Mouse (Mus musculus): ENCODE measurements around the gene Gm7138. TPM values are rescaled to one million over a fixed set of nuclear protein-coding genes. Genes with fewer than 3 reads are reported as not detected.
"Not testable (repeated sequence)": the region's sequence is repeated elsewhere in the genome, so short reads cannot be mapped to it uniquely, and the experiment has no call there.

Gene Gm7138
- total RNA-seq, 2 experiments from 2014 or later: not detected

DNA sequence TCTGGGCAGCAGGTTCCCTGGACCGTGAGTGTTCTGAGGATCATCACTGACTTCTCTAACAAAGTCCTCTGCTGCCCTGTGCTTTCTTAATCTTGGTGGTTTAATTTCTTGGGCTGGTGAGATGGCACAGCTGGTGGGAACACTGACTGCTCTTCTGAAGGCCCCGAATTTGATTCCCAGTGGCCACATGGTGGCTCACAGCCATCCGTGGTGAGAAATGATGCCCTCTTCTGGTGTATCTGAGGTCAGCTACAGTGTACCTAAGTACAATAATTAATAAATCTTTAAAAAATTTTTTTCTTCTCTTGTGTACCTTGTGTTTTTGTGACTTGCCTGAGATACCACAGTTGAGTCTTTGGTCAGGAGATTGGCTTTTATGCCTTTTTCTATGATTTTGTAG, 24.4 kb downstream of the Gm7138 start:
- intact Hi-C loops (cut with DNase I); DNase-seq (ENCODE audit: low spot score in 2 of 2): not testable (repeated sequence)

DNA sequence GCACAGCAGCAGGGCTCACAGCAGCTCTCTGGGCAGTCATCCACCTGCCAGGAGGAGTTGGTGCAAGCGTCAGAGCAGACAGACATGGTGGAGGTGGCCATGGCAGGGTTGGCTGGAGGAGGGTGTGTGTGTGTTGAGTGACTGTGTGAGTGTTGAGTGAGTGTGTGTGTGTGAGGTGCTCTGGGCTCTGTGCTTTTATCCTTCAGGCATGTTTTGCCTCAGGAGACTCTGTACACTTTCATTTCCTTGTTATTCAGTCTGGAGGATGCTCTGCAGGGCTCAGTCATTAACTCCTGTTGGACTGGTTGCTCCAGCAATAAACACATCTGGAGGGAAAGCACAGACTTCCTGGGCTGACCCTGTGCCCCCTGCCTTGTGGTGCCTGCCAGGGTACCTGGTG, 25.5 kb downstream of the Gm7138 start, which contains the start of gene Gm9736:
Gene Gm9736, minus strand, starts transcription at position 101 of the 400 bp plus-strand sequence.
- intact Hi-C loops (cut with DNase I); DNase-seq (ENCODE audit: low spot score in 2 of 2): not testable (repeated sequence)

DNA sequence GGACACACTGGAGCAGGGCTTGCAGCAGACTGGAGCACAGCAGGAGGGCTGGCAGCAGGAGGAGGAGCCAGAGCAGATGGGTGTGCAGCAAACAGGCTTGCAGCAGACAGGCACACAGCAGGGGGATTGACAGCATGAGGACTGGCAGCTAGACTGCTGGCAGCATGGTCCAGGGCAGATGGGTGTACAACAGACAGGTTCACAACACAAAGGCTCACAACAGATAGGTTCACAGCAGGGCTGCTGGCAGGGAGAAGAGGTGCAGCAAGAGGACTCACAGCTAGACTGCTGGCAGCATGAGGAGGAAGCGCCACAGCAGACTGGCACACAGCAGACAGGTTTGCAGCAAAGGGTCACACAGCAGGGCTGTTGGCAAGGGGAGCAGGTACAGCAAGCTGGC, 26.1 kb downstream of the Gm7138 start:
- intact Hi-C loops (cut with DNase I); DNase-seq (ENCODE audit: low spot score in 2 of 2): not testable (repeated sequence)

DNA sequence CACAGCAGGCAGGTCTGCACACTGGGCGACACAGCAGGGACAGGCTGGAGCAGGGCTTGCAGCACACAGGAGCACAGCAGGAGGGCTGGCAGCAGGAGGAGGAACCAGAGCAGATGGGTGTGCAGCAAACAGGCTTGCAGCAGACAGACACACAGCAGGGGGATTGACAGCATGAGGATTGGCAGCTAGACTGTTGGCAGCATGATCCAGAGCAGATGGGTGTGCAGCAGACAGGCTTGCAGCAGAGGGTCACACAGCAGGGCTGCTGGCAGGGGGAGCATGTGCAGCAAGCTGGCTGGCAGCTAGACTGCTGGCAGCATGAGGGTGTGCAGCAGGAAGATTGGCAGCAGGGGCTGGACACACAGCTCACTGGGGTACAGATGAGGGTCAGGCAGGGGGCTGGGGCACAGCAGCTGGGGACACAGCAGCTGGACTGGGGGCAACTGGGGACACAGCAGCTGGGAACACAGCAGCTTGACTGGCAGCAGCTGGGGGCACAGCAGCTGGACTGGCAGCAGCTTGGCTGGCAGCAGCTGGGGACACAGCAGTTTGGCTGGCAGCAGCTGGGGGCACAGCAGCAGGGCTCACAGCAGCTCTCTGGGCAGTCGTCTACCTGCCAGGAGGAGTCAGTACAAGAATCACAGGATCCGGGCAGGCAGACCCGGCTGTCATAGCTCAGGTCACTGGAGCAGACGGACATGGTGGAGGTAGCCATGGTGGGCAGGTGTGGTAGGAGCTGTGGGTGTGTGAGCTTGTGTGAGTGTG, 34.6 kb downstream of the Gm7138 start, which contains the start of gene Gm18596:
Gene Gm18596, minus strand, starts transcription at position 715 of the 765 bp plus-strand sequence.
- DNase-seq (ENCODE audit: low spot score in 2 of 2); intact Hi-C loops (cut with DNase I): not testable (repeated sequence)

DNA sequence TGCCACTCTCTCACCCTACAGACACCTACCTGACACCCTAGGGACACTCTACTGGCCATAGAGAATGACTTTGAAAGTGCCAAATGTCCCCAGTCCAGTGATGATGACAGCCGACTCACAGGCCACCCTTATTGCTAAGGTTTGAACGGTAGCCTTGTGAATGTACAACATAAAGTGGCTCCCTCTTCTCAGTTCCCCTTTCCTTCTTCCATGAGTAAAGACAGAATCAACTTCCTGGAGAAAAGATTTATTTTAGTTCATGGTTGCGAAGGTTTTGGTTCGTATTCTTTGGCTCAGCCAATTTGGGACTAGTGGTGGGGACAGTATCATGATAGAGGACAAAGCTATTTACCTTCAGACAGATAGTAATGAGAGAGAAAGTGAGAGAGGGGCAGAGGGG, 37.8 kb downstream of the Gm7138 start:
- intact Hi-C loops (cut with DNase I): no loop called here
- no peak for DNase-seq (ENCODE audit: low spot score in 2 of 2)

DNA sequence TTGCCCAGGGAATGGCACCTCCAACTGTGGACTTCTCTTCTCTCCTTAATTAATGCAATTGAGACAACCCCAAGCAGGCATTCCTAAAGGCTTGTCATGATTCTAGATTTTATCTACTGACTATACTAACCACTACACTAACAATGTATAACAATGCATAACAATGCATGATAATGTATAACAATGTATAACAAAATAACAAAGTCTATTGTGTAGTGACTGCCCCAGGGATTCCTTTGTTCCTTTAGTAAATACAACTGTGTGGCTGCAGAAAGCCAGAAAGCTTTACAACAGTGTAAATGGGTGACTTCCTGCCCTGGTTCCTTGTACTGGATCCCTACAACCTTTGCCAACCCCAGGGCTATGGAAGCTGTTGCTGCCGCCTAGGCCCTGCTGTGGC, 40.8 kb downstream of the Gm7138 start:
- intact Hi-C loops (cut with DNase I): no loop called here

DNA sequence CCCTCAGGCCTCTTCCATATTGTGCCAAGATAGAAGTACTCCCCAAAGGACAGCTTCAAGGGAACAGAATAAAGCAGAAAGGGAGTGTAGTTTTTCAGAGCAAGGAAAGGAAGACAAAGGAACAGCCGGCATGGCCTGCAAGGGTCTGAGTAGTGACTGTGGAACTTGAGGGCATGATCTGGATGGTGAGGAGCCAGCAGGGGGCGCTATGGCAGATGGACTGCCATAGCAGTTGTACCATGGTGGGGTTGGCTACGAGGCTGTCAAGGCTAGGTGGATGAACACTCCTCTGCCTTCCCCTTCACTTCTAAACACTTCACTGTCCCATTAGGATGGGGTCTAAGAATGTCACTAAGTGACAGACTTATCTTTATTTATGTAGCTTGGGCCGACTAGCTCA, 47.5 kb downstream of the Gm7138 start:
- no peak for DNase-seq (ENCODE audit: low spot score in 2 of 2)
- intact Hi-C loops (cut with DNase I): no loop called here

More for the DNA sequence above, 40.8 kb downstream of the Gm7138 start:
- DNase-seq (ENCODE audit: low spot score in 2 of 2): no peak

DNA sequence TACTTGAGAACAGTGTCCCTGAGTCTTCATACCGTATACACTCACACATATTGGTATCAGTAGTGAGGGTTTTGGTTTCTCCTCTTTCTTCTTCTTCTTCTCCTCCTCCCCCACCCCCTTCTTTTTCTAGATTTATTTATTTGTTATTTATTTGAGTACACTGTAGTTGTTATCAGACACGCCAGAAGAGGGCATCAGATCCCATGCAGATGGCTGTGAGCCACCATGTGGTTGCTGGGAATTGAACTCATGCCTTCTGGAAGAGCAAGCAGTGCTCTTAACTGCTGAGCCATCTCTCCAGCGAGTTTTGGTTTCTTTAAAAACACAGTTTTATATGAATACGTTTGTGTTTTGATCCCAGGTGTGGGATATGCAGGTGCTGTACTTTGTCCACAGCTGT, 48.5 kb downstream of the Gm7138 start:
- DNase-seq (ENCODE audit: low spot score in 2 of 2): no peak
- intact Hi-C loops (cut with DNase I): no loop called here

Other genes with a start within 250 kb of the Gm7138 start
- 1 to 10 TPM; 2.9 to 3.4 TPM for gene Itgb2, start 246.7 kb downstream of the Gm7138 start, total RNA-seq (2021)
- 10 to 100 TPM; 71.2 to 88.3 TPM for gene Pttg1ip, start 195.2 kb downstream of the Gm7138 start, total RNA-seq (2021)
- gene Sumo3, start 170.8 kb downstream of the Gm7138 start, total RNA-seq (2021): 100 to 1,000 TPM; 140 to 168 TPM
- 10 to 100 TPM in 1 of 2 experiments, 1 to 10 TPM in 1; 9.8 to 18.2 TPM for gene Gm49325, start 170.7 kb downstream of the Gm7138 start, total RNA-seq (2021)
- gene Ube2g2, start 154.7 kb downstream of the Gm7138 start, total RNA-seq (2021): 10 to 100 TPM; 46.2 to 46.4 TPM
- under 1 TPM in 1 of 2 experiments, not detected in 1; 0.25 TPM for gene Tspear, start 90.4 kb downstream of the Gm7138 start, total RNA-seq (2021)
- gene Gm19402, start 86.2 kb downstream of the Gm7138 start, total RNA-seq (2021): not detected
- gene Gm9508, start 79.7 kb downstream of the Gm7138 start, total RNA-seq (2021): not detected
- not detected for gene Gm10272, start 70.3 kb downstream of the Gm7138 start, total RNA-seq (2021)
- gene Gm10024, start 65.5 kb downstream of the Gm7138 start, total RNA-seq (2021): not detected
- gene Gm10142, start 61.1 kb downstream of the Gm7138 start, total RNA-seq (2021): not detected
- not detected for gene Krtap12-1, start 56.3 kb downstream of the Gm7138 start, total RNA-seq (2021)
- gene Gm10100, start 50.5 kb downstream of the Gm7138 start, total RNA-seq (2021): not detected
- gene Gm18596, start 34.3 kb downstream of the Gm7138 start, total RNA-seq (2021): not detected
- not detected for gene Gm9736, start 25.6 kb downstream of the Gm7138 start, total RNA-seq (2021)
- not detected for gene Gm3233, start 17.3 kb downstream of the Gm7138 start, total RNA-seq (2021)
- not detected for gene Gm3238, start 5.6 kb downstream of the Gm7138 start, total RNA-seq (2021)
- gene Gm3250, start 5.6 kb upstream of the Gm7138 start, total RNA-seq (2021): not detected
- not detected for gene Gm7137, start 11.3 kb upstream of the Gm7138 start, total RNA-seq (2021)
- not detected for gene Gm9639, start 18.1 kb upstream of the Gm7138 start, total RNA-seq (2021)
- not detected for gene Gm19668, start 22.2 kb upstream of the Gm7138 start, total RNA-seq (2021)
- not detected for gene Gm9507, start 34.9 kb upstream of the Gm7138 start, total RNA-seq (2021)
- not detected for gene Gm2696, start 37.7 kb upstream of the Gm7138 start, total RNA-seq (2021)
- gene Krtap10-4, start 50.2 kb upstream of the Gm7138 start, total RNA-seq (2021): not detected
- gene Krtap10-10, start 59.0 kb upstream of the Gm7138 start, total RNA-seq (2021): not detected
- not detected for gene Gm36176, start 69.9 kb upstream of the Gm7138 start, total RNA-seq (2021)
- not detected for gene Gm10318, start 75.9 kb upstream of the Gm7138 start, total RNA-seq (2021)
- gene Gm3285, start 85.0 kb upstream of the Gm7138 start, total RNA-seq (2021): not detected
- 10 to 100 TPM; 11.7 to 12.6 TPM for gene Lrrc3, start 125.6 kb upstream of the Gm7138 start, total RNA-seq (2021)
- gene Trpm2, start 193.6 kb upstream of the Gm7138 start, total RNA-seq (2021): 10 to 100 TPM; 40.4 to 44.2 TPM
- 10 to 100 TPM; 32.7 to 38.1 TPM for gene 1810043G02Rik, start 201.6 kb upstream of the Gm7138 start, total RNA-seq (2021)
- 100 to 1,000 TPM; 149 to 153 TPM for gene Pfkl, start 233.1 kb upstream of the Gm7138 start, total RNA-seq (2021)